Mouse (Mus musculus): ENCODE data around the gene Arpp19. TPM values are rescaled to one million over a fixed set of nuclear protein-coding genes. Genes with fewer than 3 reads are reported as not detected.

The Arpp19 gene
- 146 TPM for total RNA-seq (2023)

GRCm38 (mm10) chr9:75037451-75038356 is at the start of gene Arpp19:
TSS of gene Arpp19 (plus strand) at chr9:75037614.

DNA sequence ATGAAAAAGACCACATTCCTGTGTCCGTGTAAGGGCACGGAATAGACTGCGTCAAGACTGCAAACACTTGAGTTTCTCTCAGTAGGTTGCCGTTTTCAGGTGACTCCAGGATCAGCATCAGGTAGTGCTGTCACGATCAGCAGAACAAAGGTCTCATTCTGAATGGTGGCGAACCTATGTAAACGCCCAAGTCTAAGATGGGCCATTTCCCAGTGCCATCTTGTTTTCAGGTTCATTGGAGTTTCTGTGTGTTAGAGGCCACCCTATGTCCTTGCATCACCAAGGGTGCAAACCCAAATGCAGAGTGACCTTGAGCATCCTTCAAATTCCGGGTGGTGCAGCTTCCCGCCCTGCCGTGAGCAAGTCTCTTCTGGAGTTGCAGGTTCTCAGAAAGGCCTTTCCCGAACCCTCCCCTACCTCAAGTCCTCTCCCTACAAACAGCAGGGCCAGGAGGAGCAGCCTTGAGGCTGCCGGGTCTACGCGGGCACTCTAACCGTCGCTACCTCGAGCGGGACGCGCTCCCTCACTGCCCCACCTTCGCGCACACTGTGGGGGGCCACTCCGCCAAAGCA is 33.1 kb downstream of the Arpp19 start, which contains the start of gene Myo5a:
Myo5a (plus strand) TSS at position 559 of the 572 bp plus-strand sequence.

Other genes starting within 250 kb of the Arpp19 start
- gene Onecut1, start 175.7 kb upstream of the Arpp19 start, total RNA-seq (2023): not detected
- gene Fam214a, start 84.7 kb upstream of the Arpp19 start, total RNA-seq (2023): 60.6 TPM
- 36.2 TPM for gene Myo5a, start 33.4 kb downstream of the Arpp19 start, total RNA-seq (2023)
- 0.83 TPM for gene Myo5c, start 194.4 kb downstream of the Arpp19 start, total RNA-seq (2023)

Measured in CD4-positive naive resting alpha-beta T cell, adult 57 days (primary cell).